Mouse (Mus musculus) intestine, embryonic 14.5 days (tissue): ENCODE measurements around the gene Ccdc137. TPM values are rescaled to one million over a fixed set of nuclear protein-coding genes. Genes with fewer than 3 reads are reported as not detected.
"Not testable (repeated sequence)": the region's sequence is repeated elsewhere in the genome, so short reads cannot be mapped to it uniquely, and the experiment has no call there.

Experiments used
- ATAC-seq: fragments of 200-750 bp; cut with Nextera tagmentation; replicated peaks from 2 replicates; pipeline ENCODE4 v1.8.0; 2017; ENCODE audit warnings: low read depth, moderate number of reproducible peaks, moderate TSS enrichment, moderate library complexity; ENCODE audit not compliant: low FRiP score, low TSS enrichment
- DNase-seq: peaks from one replicate; pipeline ENCODE4 v3.0.0-alpha.2; 2018; ENCODE audit warnings: low spot score
- H3K27ac ChIP-seq: fragments of 300-500 bp; sonication (generic); 2 replicates; pipeline ENCODE4 v1.5.1; 2014; ENCODE audit warnings: low read depth, mild to moderate bottlenecking, control low read depth
- H3K27me3 ChIP-seq: fragments of 300-500 bp; sonication (generic); replicated peaks from 2 replicates; pipeline ENCODE4 v1.6.1; 2014; ENCODE audit warnings: low read length, control low read depth; ENCODE audit not compliant: control insufficient read depth, insufficient read depth
- H3K36me3 ChIP-seq: fragments of 300-500 bp; sonication (generic); 2 replicates; pipeline ENCODE4 v1.6.1; 2014; ENCODE audit warnings: low read length, control low read depth; ENCODE audit not compliant: control insufficient read depth, insufficient read depth
- H3K4me1 ChIP-seq: fragments of 300-500 bp; sonication (generic); replicated peaks from 2 replicates; pipeline ENCODE4 v1.6.1; 2014; ENCODE audit warnings: low read length, control low read depth, mixed read lengths; ENCODE audit not compliant: control insufficient read depth, insufficient read depth
- H3K4me2 ChIP-seq: fragments of 300-500 bp; sonication (generic); 2 replicates; pipeline ENCODE4 v1.6.1; 2014; ENCODE audit warnings: low read length
- H3K4me3 ChIP-seq: fragments of 300-500 bp; sonication (generic); 2 replicates; pipeline ENCODE4 v1.5.1; 2014; ENCODE audit warnings: low read depth, low read length, control low read depth, mixed read lengths
- H3K9ac ChIP-seq: fragments of 300-500 bp; sonication (generic); 2 replicates; pipeline ENCODE4 v1.6.1; 2014; ENCODE audit warnings: mild to moderate bottlenecking, low read length
- H3K9me3 ChIP-seq: fragments of 300-500 bp; sonication (generic); 2 replicates; pipeline ENCODE4 v1.6.1; 2016; ENCODE audit warnings: low read length, control low read depth; ENCODE audit not compliant: control insufficient read depth
- WGBS: fragments of 180-500 bp; shearing (Covaris S2); extraction: QIAGEN DNeasy Blood & Tissue Kit; methylation state at CpG from one replicate; pipeline ENCODE4 v1.1.7; 2014; 5-methylcytosine and 5-hydroxymethylcytosine counted together
- polyA plus RNA-seq: library from polyadenylated mRNA; unstranded; fragments of >200 nt; fragmentation: Nextera tagmentation; extraction: Ambion mirVana; gene quantifications from 2 replicates; pipeline ENCODE4 v1.2.1, GENCODE M21; 2014

Gene Ccdc137
- polyA plus RNA-seq, result 30.5 and 31.2 TPM in 2 replicates

GRCm38 (mm10) chr11:120457772-120458751, at the start of gene Ccdc137, which contains the start of gene Oxld1:
Ccdc137 (plus strand) TSS chr11:120458115.
Oxld1 (minus strand) TSS chr11:120458068.
- H3K9me3 ChIP-seq, result no peaks in the 10 kb centered on the region
- H3K9ac ChIP-seq, result peak within 1 kb of the TSS; percentile 90
- WGBS, result 3% methylated on average over 62 of the region's 62 CpGs
- peak within 1 kb of the TSS; percentile 71 for H3K27ac ChIP-seq
- DNase-seq (peak; percentile 89), ATAC-seq (peak; percentile 80)
- H3K36me3 ChIP-seq, result peaks cover 30% of the 10 kb centered on the region
- H3K27me3 ChIP-seq, result no peaks in the 10 kb centered on the region
- peak within 1 kb of the TSS; percentile 96 for H3K4me3 ChIP-seq
- peaks cover 13% of the 10 kb centered on the region; the same call in 1 of the 2 replicates for H3K4me1 ChIP-seq
- peak within 1 kb of the TSS; percentile 92 for H3K4me2 ChIP-seq

DNA sequence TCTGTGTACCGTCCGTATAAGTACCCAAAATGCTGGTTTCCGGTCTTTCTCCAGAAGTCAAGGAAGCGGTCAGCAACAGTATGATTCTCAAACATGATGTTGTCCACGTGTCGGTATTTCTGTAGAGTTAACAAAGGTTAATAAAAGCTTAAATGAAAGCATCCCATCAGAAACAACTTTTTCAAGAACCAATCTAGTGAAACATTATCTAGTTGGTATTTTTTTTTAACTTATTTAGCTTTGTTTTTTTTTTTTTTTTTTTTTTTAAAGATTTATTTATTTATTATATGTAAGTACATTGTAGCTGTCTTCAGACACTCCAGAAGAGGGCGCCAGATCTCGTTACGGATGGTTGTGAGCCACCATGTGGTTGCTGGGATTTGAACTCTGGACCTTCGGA, 44.3 kb upstream of the Ccdc137 start:
- 96% methylated on average over 7 of the region's 10 CpGs for WGBS
- not testable (repeated sequence) for H3K4me2 ChIP-seq, H3K27ac ChIP-seq, H3K9ac ChIP-seq, H3K4me1 ChIP-seq, DNase-seq, H3K27me3 ChIP-seq, H3K9me3 ChIP-seq, ATAC-seq, H3K4me3 ChIP-seq
- peaks cover 87% of the 10 kb centered on the region for H3K36me3 ChIP-seq

GRCm38 (mm10) chr11:120417852-120418251, 40.1 kb upstream of the Ccdc137 start:
- WGBS, result 89% methylated on average over 7 of the region's 7 CpGs
- H3K4me3 ChIP-seq, result no peak overlapping the region

GRCm38 (mm10) chr11:120418592-120418991, 39.3 kb upstream of the Ccdc137 start:
- peaks cover 73% of the 10 kb centered on the region for H3K36me3 ChIP-seq
- no peak for ATAC-seq

More at GRCm38 (mm10) chr11:120417852-120418251, 40.1 kb upstream of the Ccdc137 start:
- H3K4me1 ChIP-seq, result peaks cover 7% of the 10 kb centered on the region
- no peaks in the 10 kb centered on the region for H3K9me3 ChIP-seq
- no peak overlapping the region for H3K4me2 ChIP-seq
- peaks cover 81% of the 10 kb centered on the region for H3K36me3 ChIP-seq
- DNase-seq (no peak), ATAC-seq (no peak)
- no peaks in the 10 kb centered on the region for H3K27me3 ChIP-seq
- H3K27ac ChIP-seq, result no peak overlapping the region
- H3K9ac ChIP-seq, result no peak overlapping the region

DNA sequence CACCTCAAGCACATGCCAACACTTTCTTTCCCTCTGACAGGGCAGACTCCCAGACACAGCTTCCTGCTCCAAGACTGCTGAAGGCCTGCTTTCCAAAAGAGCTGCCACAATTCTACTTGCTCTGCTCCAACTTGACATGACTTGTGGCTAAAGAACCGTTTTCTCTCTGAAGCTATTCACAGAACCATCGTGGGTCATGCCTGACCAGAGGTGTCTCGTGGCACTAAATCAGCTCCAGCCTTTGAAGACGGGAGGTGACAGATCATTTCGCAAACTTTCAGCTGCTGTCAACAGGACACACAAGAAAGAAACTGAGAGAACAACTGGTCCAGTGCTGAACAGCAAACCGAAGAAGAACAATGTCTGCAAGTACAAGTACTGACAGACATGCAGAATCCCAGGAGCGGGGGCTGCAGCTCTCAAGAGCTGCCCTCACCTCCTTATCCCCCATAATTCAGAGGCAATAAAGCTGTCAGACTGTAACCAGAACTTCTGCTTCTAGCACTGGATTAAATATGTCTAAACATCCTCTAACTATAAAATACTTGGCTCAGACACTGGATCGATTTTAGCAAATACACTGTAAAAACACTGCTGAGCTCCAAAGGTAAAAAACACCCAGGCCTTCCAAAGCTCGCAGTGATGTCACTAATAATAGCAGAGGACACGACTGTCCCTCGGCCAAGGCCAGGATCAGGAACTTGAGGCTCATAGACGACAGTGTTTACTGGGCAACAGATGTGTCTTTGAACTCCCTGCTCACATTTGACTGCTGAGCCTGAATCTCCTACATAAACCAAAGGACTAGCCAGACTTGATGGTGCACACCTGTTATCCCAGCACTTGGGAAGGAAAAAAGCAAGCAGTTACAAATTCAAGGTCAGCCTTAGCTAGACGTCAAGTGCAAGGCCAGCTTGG, 35.0 kb upstream of the Ccdc137 start:
- H3K4me2 ChIP-seq, result peak overlapping the region; percentile 15; the same call in 1 of the 2 replicates

More at GRCm38 (mm10) chr11:120418592-120418991, 39.3 kb upstream of the Ccdc137 start:
- H3K4me3 ChIP-seq, result no peak overlapping the region
- no peak overlapping the region for H3K9ac ChIP-seq
- DNase-seq, result no peak
- 88% methylated on average over 1 of the region's 1 CpGs for WGBS
- no peak overlapping the region for H3K4me2 ChIP-seq
- no peak overlapping the region for H3K27ac ChIP-seq
- H3K27me3 ChIP-seq, result no peaks in the 10 kb centered on the region
- peaks cover 7% of the 10 kb centered on the region for H3K4me1 ChIP-seq
- no peaks in the 10 kb centered on the region for H3K9me3 ChIP-seq

DNA sequence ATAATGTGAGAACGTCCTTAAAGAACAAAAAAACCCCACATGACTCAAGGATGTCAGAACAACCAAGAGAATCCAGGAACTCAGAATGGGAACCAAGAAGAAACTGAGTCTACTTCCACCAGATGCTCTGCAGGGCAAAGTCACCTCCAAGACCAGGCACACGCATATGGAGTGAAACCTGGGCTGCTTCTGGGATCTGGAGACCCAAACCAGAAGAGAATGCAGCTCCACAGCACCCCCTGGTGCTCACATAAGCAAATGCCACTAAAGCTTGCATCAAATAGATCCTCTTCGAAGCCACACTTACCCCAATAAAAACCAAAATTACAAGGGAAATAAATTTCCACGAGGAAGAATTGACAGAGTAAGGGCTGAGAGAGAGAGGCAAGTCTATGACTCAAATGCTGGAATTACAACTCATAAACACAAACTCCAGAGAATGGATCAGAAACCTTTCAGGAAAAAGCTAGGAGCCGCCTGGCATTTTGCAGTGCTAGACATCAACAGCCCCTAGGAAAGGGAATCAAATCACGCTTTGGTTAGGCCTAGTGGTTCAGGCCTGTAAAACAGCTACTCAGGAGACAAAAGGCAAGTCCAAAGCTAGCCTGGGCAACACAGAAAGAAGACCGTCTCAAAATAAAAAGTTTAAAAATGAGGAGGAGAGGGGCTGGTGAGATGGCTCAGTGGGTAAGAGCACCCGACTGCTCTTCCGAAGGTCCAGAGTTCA, 34.2 kb upstream of the Ccdc137 start:
- Histone ChIP-seq H3K27ac (no peak overlapping the region), H3K27me3 (no peaks in the 10 kb centered on the region), H3K4me3 (no peak overlapping the region), H3K9ac (no peak overlapping the region), H3K36me3 (peaks cover 75% of the 10 kb centered on the region), H3K9me3 (no peaks in the 10 kb centered on the region), H3K4me1 (peaks cover 10% of the 10 kb centered on the region), H3K4me2 (no peak overlapping the region)
- peak; percentile 53; the same call in 1 of the 2 replicates for ATAC-seq
- DNase-seq, result peak; percentile 85
- WGBS, result 60% methylated on average over 9 of the region's 9 CpGs

More for the DNA sequence above, 35.0 kb upstream of the Ccdc137 start:
- Histone ChIP-seq H3K4me1 (peaks cover 10% of the 10 kb centered on the region), H3K4me3 (no peak overlapping the region), H3K36me3 (peaks cover 74% of the 10 kb centered on the region), H3K27me3 (no peaks in the 10 kb centered on the region), H3K9ac (0 out of 2 replicates have a peak overlapping the region, but pooled peaks have one; percentile 10), H3K27ac (peak overlapping the region; percentile 22; the same call in 1 of the 2 replicates), H3K9me3 (no peaks in the 10 kb centered on the region)
- DNase-seq (no peak), ATAC-seq (peak; percentile 68; the same call in 1 of the 2 replicates)
- WGBS, result 37% methylated on average over 13 of the region's 13 CpGs

- H3K27me3 ChIP-seq, result no peaks in the 10 kb centered on the region
- H3K9me3 ChIP-seq, result no peaks in the 10 kb centered on the region
- H3K27ac ChIP-seq, result no peak overlapping the region
- no peak overlapping the region for H3K4me2 ChIP-seq
- peaks cover 73% of the 10 kb centered on the region for H3K36me3 ChIP-seq
- ATAC-seq, result no peak
- H3K4me3 ChIP-seq, result no peak overlapping the region
- H3K4me1 ChIP-seq, result peaks cover 10% of the 10 kb centered on the region
- no peak for DNase-seq
- WGBS, result 95% methylated on average over 3 of the region's 3 CpGs
- H3K9ac ChIP-seq, result no peak overlapping the region
Observed at GRCm38 (mm10) chr11:120426727-120427126, 31.2 kb upstream of the Ccdc137 start.
